Mouse (Mus musculus): ENCODE measurements at regions not wholly inside any gene's neighbourhood (a gene's known extent, or its start where the extent isn't known, plus 50 kb on each side); places are given as distances from the start of the nearest gene placed in this dataset.
A peak's percentile ranks its signal among the peaks of the same experiment; 100 is the strongest.

DNA sequence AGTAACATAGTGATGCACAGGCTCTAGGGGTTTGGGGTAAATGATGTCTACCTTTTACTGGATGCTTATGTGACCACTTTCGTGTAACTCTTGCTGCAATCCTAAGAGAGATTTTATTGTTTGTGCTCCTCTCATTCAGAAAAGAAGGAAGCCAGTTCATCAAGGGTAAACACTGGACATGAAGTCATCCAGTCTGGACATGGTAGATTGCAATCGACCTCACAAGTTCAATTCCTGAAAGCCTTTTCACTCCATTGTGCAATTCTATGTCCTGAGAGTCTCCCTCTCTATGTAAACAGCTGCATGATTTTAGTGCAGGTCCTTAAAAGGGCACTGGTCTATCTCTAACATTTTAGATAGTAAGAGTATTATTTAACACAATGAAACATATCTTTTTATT is 73.5 kb upstream of the Gm16223 start:
- DNase-seq, result no peak

DNA sequence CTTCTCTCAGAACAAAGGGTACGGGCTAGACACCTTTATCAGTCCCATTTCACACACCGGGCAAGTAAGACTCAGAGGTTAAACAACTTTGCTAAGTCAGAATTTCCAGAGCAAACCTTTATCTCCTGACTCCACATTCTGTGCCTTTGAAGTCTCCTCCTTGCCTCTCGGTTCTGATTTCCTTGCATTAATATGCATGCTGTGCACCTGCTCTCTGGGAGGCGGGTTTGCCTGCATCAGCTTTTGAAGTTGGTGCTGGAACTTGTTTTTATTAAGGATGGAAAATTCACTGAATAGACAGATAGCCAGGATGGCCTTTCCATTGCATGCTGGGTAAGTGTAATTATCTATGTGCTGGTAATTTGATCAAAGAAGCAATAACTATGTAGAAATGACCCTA is 84.2 kb upstream of the Gm16223 start:
- DNase-seq, result no peak

GRCm38 (mm10) chr5:41975535-41975934 is 92.2 kb upstream of the Gm16223 start:
- no peak for DNase-seq

- DNase-seq, result no peak
Observed at GRCm38 (mm10) chr5:41971201-41971600, 96.6 kb upstream of the Gm16223 start.

- DNase-seq, result no peak
Observed at GRCm38 (mm10) chr5:41966958-41967357, 100.8 kb upstream of the Gm16223 start.

DNA sequence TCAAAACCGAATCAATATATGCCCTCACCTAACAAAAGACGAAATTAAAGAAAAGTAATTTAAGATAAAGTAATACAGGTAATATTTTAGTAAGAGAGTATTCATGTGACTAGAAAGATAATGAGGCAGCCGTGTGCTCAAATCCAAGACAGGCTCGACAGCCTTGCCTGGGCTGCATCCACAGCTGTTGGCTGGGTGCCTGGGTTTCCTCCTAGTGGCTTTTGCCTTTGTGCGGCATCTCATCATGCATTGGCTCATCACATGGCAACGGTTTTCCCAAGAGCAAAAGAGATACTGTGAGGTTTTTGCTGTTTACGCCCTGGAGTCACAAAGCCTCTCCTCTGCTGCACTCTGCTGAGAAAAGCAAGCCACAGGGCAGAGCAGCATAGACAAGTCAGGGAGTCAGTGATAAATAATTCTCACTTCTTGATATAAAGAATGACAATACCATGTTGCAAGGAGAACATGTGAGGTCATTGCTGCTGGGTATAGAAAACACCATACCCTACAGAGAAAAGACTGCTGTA is 103.1 kb upstream of the Bod1l start:
- DNase-seq, result peak; percentile 21

DNA sequence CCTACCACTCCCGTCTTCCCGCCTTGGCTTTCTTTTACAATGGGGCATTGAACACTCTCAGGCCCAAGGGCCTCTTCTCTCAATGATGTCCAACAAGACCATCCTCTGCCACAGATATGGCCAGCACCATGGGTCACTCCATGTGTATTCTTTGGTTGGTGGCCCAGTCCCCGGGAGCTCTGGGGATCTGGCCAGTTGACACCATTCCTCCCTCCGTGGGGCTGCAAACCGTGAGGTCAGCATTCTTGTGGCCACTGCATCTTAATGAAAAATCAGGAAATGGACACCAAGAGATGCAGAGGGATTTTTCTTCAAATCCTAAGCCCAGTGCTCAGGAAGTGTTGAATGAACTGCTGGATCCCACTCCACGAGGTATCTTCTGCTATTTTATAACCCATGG is 99.3 kb upstream of the Bod1l start:
- no peak for DNase-seq

DNA sequence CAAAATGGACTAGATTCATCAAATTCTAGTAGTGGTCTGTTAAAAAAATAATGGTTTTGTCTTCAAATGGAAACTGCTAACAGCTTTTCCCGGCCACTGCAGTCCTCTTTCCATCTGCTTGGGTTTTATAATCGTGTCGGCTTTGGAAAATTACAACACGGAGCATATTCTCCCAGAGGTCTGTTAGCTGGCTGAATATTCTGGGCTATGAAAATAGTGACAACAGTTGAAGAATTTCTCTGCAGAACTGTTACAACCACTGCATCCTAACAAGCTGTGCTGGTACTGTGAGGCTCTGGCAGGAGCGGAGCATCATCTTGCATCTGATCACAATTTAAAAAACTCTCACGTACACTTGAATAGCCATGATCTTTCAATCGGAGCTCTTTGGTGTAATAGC is 98.0 kb upstream of the Bod1l start:
- no peak for DNase-seq

- DNase-seq, result no peak
Observed at GRCm38 (mm10) chr5:41941216-41941615, 97.1 kb upstream of the Bod1l start.

DNA sequence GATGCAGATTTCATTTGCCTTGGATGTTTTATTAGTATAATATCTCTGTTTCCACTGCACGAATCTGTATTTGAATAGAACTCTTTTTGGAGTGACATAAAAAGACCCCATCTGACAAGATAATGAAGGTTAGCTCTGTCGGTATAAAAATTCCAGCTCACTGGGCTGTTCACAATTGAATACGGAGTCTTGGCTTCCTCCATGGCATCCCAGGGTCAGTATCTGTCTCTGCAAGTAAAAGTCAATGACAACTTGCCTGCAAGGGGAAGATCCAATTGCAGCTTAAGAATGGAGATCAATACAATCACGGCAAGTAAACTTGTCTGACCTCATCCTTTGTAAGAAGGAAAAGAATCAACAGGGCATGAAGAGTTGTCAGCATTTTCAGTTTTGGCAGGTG is 95.6 kb upstream of the Bod1l start:
- no peak for DNase-seq

DNA sequence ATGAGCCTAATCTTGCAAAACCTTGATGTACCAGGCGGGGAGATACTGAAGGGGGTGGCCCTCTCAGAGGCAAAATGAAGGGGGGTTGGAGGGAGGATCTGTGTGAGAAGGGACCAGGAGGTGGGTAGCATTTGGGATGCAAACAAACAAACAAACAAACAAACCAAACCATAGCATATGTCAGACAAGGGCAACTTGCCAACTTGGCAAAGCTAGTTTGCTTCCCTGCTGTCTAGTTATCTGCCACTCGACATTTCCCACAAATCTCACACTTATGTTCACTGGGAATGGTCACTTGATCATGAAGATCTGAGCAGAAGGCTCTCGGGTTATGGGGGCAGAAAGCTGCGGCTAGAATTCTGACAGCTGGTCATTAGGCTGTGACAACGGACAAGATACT is 65.9 kb upstream of the Bod1l start:
- no peak for DNase-seq

DNA sequence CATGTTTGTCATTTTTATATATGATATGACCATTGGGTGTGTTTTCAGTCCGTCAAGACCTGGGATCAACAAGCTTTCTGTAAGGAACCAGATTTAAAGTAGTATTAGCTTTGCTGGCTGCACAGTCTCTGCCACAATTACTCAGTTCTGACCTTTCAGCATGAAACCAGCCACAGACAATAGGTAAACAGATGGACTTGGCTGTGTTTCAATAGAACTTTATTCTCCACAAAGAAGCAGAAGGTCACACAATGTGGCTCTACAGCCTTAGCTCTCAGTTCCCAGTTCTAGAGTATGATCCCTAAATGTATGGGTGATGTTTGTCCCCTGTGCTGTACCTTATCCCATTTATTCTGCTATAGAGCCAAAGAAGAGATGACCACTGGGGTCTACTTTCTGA is 63.6 kb upstream of the Bod1l start:
- DNase-seq, result no peak

DNA sequence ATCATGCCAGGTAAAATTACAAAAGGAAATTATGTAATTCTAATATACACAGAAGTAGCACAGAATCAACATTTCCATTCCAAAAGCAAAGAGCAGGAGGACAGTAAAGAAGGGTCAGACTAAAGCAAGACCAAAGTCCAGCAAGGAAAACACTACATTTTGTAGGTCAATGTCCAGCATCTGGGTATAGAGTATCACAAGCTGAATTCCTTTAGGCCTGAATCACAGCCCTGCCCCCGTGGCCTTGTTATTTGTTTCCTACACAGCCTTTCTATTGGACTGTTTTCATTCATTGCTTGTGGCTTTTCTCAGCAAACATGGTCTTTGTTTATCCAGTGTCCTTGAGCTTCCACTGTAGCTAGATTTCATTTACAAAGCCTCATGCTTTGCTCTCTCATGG is 60.4 kb upstream of the Bod1l start:
- no peak for DNase-seq

GRCm38 (mm10) chr5:41899237-41899636 is 55.1 kb upstream of the Bod1l start:
- DNase-seq, result no peak

DNA sequence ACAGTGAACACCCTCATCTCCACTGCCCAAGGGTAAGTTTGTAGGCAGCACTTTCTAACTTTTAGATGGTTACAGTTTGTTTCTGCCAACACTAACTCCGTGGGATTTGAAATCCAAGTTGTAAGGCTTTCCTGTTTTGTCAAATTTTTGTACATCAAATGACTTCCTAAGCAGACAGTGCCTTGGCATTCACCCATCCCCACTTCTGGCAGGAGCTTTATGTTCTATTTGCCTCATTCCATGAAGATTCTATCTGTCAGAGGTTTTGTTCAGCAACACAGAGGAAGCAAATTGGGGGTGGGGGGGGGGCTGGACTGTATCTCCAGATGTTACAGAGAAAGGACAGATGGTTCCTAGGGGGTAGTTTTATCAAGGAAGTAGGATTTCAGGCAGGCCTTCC is 54.6 kb upstream of the Bod1l start:
- no peak for DNase-seq
